In genomic region chr2:115901007-115901406, GRCm38 (mm10) we compare ENCODE assay signal across 18 mouse cellular contexts.
DNase-seq lines count a peak whose midpoint lies in the region; ATAC-seq and TF ChIP-seq lines count a peak whose summit lies in the region.
"Had no signal": no experiment of that assay in that cellular context is flagged by ENCODE, and none has a peak within 500 bp of the region (broad histone marks: within the 10 kb centered on the region; RNA-seq: fewer than 3 reads in every experiment).

No protein-coding gene starts in this region.

- no peak for TF ChIP-seq CTCF in hindbrain, postnatal 0 days (IDR thresholded peaks at IDR 0.05; ENCODE audit: low read depth)

- peak overlapping the region; percentile 61 for H3K27ac ChIP-seq in heart, embryonic 13.5 days (replicated peaks)
- peak overlapping the region; percentile 20; the same call in 1 of the 2 replicates for H3K27ac ChIP-seq in hindbrain, embryonic 13.5 days
- H3K27ac ChIP-seq in hindbrain, postnatal 0 days: no peak overlapping the region
- H3K27ac ChIP-seq: embryonic facial prominence, embryonic 13.5 days; forebrain, embryonic 13.5 days had no signal

- DNase-seq in heart, adult 11 months: peak; percentile 45
- no peak for DNase-seq in heart, adult 18-20 months
- no peak for DNase-seq in heart, postnatal 4 days
- DNase-seq in hindbrain, postnatal 0 days (ENCODE audit: low spot score): no peak
- DNase-seq in left cerebral cortex, adult 9 months (ENCODE audit: low spot score in 2 of 2): no peak
- DNase-seq: adrenal gland, postnatal 25 days; cerebellum, adult 18-20 months; cerebellum, adult 9-11 months; cerebellum, postnatal 36 days; forebrain, postnatal 0 days; gastrocnemius, postnatal 14 days; kidney, adult 11 months; kidney, adult 9 months had no signal

- no peaks in the 10 kb centered on the region for H3K27me3 ChIP-seq in heart, embryonic 13.5 days (replicated peaks)
- H3K27me3 ChIP-seq in hindbrain, embryonic 13.5 days: no peaks in the 10 kb centered on the region
- no peaks in the 10 kb centered on the region for H3K27me3 ChIP-seq in hindbrain, postnatal 0 days (ENCODE audit: insufficient read depth, low read length)
- H3K27me3 ChIP-seq: embryonic facial prominence, embryonic 13.5 days; forebrain, embryonic 13.5 days had no signal

- peaks cover 16% of the 10 kb centered on the region for H3K36me3 ChIP-seq in heart, embryonic 13.5 days
- no peaks in the 10 kb centered on the region for H3K36me3 ChIP-seq in hindbrain, embryonic 13.5 days
- no peaks in the 10 kb centered on the region for H3K36me3 ChIP-seq in hindbrain, postnatal 0 days (ENCODE audit: insufficient read depth, low read length)
- H3K36me3 ChIP-seq: embryonic facial prominence, embryonic 13.5 days had no signal

- 0 out of 2 replicates have a peak overlapping the region, but pooled peaks have one; percentile 11 for H3K4me2 ChIP-seq in heart, embryonic 13.5 days
- H3K4me2 ChIP-seq in hindbrain, embryonic 13.5 days: no peak overlapping the region
- no peak overlapping the region for H3K4me2 ChIP-seq in hindbrain, postnatal 0 days (ENCODE audit: low read depth, low read length)
- H3K4me2 ChIP-seq: embryonic facial prominence, embryonic 13.5 days; forebrain, embryonic 13.5 days had no signal

- ATAC-seq in heart, embryonic 13.5 days (ENCODE audit: extremely low read depth, insufficient number of reproducible peaks, low FRiP score, low TSS enrichment): no peak
- no peak for ATAC-seq in hindbrain, embryonic 13.5 days (ENCODE audit: low FRiP score)
- no peak for ATAC-seq in hindbrain, postnatal 0 days
- ATAC-seq: forebrain, embryonic 13.5 days; forebrain, postnatal 0 days; hindbrain, embryonic 16.5 days had no signal

- no peak overlapping the region for H3K9ac ChIP-seq in heart, embryonic 13.5 days
- no peak overlapping the region for H3K9ac ChIP-seq in hindbrain, embryonic 13.5 days
- H3K9ac ChIP-seq in hindbrain, postnatal 0 days (replicated peaks; ENCODE audit: low read length): no peak overlapping the region
- H3K9ac ChIP-seq: embryonic facial prominence, embryonic 13.5 days; forebrain, embryonic 13.5 days; forebrain, postnatal 0 days had no signal

- 53% methylated on average over 6 of the region's 6 CpGs for WGBS in heart, embryonic 13.5 days
- 90% methylated on average over 6 of the region's 6 CpGs for WGBS in hindbrain, embryonic 13.5 days
- WGBS in hindbrain, postnatal 0 days: 95% methylated on average over 6 of the region's 6 CpGs

- H3K4me3 ChIP-seq in heart, embryonic 13.5 days: no peak overlapping the region
- H3K4me3 ChIP-seq in hindbrain, embryonic 13.5 days: no peak overlapping the region
- H3K4me3 ChIP-seq in hindbrain, postnatal 0 days (ENCODE audit: low read length): no peak overlapping the region
- H3K4me3 ChIP-seq: embryonic facial prominence, embryonic 13.5 days; forebrain, embryonic 13.5 days had no signal

- no peaks in the 10 kb centered on the region for H3K9me3 ChIP-seq in heart, embryonic 13.5 days
- H3K9me3 ChIP-seq in hindbrain, embryonic 13.5 days: no peaks in the 10 kb centered on the region
- H3K9me3 ChIP-seq in hindbrain, postnatal 0 days (ENCODE audit: low read length): no peaks in the 10 kb centered on the region
- H3K9me3 ChIP-seq: embryonic facial prominence, embryonic 13.5 days; forebrain, embryonic 13.5 days had no signal

- peaks cover 55% of the 10 kb centered on the region for H3K4me1 ChIP-seq in heart, embryonic 13.5 days
- H3K4me1 ChIP-seq in hindbrain, embryonic 13.5 days (replicated peaks): peaks cover 43% of the 10 kb centered on the region
- H3K4me1 ChIP-seq in hindbrain, postnatal 0 days (ENCODE audit: insufficient read depth, low read length): peaks cover 5% of the 10 kb centered on the region; the same call in 1 of the 2 replicates
